Mouse (Mus musculus) embryonic fibroblast, embryonic 13.5 days (primary cell): ENCODE data around the gene Frmd6. TPM values are rescaled to one million over a fixed set of nuclear protein-coding genes. Genes with fewer than 3 reads are reported as not detected.

Experiments used
- H3K27ac ChIP-seq: 2 replicates; pipeline ENCODE4 v1.5.1; 2012; ENCODE audit warnings: low read length, control low read depth, inconsistent platforms; ENCODE audit not compliant: insufficient read depth
- H3K4me1 ChIP-seq: 2 replicates; pipeline ENCODE4 v1.6.1; 2011; ENCODE audit warnings: low read length; ENCODE audit not compliant: control insufficient read depth, insufficient read depth
- H3K4me3 ChIP-seq: 2 replicates; pipeline ENCODE4 v1.5.1; 2011; ENCODE audit warnings: mild to moderate bottlenecking, control low read depth, low read length; ENCODE audit not compliant: insufficient read depth
- CTCF ChIP-seq: IDR thresholded peaks from 2 replicates; pipeline ENCODE4 v1.5.1; 2011; ENCODE audit warnings: mild to moderate bottlenecking, control low read depth, low read length, moderate library complexity, borderline replicate concordance; ENCODE audit not compliant: insufficient read depth
- POLR2A ChIP-seq: IDR thresholded peaks from 2 replicates; pipeline ENCODE4 v1.6.1; 2011; ENCODE audit warnings: low read depth, mild to moderate bottlenecking, control low read depth, low read length, moderate library complexity
- polyA plus RNA-seq: library from polyadenylated mRNA; stranded (reverse); fragments of >200 nt; gene quantifications from 2 replicates; pipeline ENCODE4 v1.2.4, GENCODE M21; 2011; ENCODE audit warnings: low read depth; ENCODE audit not compliant: missing spikeins, insufficient read length

The Frmd6 gene
- polyA plus RNA-seq, 1 experiment = 113 TPM

GRCm38 (mm10) chr12:70946585-70947256 lies 121.4 kb downstream of the Frmd6 start:
- TF ChIP-seq CTCF = no peak
- TF ChIP-seq POLR2A = no peak

More at GRCm38 (mm10) chr12:70946585-70947256, 121.4 kb downstream of the Frmd6 start:
- H3K4me3 ChIP-seq = no peak overlapping the region
- no peaks in the 10 kb centered on the region for H3K4me1 ChIP-seq
- no peak overlapping the region for H3K27ac ChIP-seq

Other genes starting within 250 kb of the Frmd6 start
- 230 and 238 TPM in 2 replicates for gene Actr10, start 112.3 kb downstream of the Frmd6 start, polyA plus RNA-seq
- 417 and 446 TPM in 2 replicates for gene Psma3, start 149.1 kb downstream of the Frmd6 start, polyA plus RNA-seq
- gene Arid4a, start 190.5 kb downstream of the Frmd6 start, polyA plus RNA-seq = 14.0 and 17.7 TPM in 2 replicates